Mouse (Mus musculus): ENCODE results near the gene Ptpn11. TPM values are rescaled to one million over a fixed set of nuclear protein-coding genes. Genes with fewer than 3 reads are reported as not detected.

Ptpn11 gene
- polyA plus RNA-seq, 1 experiment from 2014 or later = 21.5 TPM

DNA sequence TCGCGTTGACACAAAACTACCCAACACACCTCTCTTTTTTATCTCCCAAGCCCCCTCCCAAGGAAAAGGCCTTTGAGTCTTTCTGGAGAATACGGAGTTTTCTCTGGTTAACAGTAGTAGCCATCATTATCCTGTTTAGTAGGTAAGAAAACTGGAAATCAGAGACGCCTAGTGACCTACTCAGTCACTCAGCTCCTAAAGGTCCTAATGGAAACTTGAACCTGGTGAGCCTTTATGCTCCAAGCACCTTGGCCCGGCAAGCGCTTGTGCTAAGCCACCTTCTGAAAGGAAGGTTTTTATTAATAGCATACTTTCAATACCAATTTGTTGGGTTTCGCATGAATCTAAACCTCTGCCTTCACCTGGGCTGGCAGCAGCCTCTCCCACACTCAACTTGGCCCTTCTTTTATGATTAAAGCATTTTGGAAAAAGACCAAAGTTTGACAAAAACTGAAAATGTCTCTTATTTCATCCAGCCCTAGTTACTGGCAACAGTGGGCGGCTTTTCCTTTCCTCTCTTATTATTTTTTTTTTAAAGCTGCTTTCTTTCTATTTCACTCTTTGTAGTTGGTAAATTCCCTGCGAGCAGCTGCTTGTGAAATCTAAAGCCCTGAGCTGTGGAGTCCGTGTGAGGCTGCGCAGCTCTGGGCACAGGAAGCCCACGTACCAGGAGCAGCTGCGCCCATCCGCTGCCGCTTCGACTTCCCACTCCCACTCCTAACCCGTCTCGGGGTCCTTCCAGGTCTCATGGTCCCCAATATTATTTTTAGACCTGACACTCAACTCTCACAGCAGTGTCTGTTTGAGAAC lies 79.9 kb downstream of the Ptpn11 start:
- 88% methylated on average over 18 of the region's 18 CpGs for WGBS
- H3K27ac ChIP-seq (ENCODE audit: low read depth, low read length) = no peak overlapping the region
- no peak overlapping the region for H3K9ac ChIP-seq (ENCODE audit: low read depth, low read length)
- H3K27me3 ChIP-seq (replicated peaks; ENCODE audit: control insufficient read depth, insufficient read depth, low read length) = no peaks in the 10 kb centered on the region
- H3K4me2 ChIP-seq = no peak overlapping the region
- ATAC-seq (replicated peaks; ENCODE audit: low FRiP score) (no peak), DNase-seq (ENCODE audit: low spot score) (no peak)
- no peaks in the 10 kb centered on the region for H3K36me3 ChIP-seq (ENCODE audit: control insufficient read depth, insufficient read depth, low read length)
- H3K4me3 ChIP-seq (ENCODE audit: low read depth, low read length) = no peak overlapping the region
- H3K9me3 ChIP-seq (ENCODE audit: control insufficient read depth, low read length) = no peaks in the 10 kb centered on the region
- no peaks in the 10 kb centered on the region for H3K4me1 ChIP-seq (replicated peaks; ENCODE audit: control insufficient read depth, insufficient read depth, low read length)

DNA sequence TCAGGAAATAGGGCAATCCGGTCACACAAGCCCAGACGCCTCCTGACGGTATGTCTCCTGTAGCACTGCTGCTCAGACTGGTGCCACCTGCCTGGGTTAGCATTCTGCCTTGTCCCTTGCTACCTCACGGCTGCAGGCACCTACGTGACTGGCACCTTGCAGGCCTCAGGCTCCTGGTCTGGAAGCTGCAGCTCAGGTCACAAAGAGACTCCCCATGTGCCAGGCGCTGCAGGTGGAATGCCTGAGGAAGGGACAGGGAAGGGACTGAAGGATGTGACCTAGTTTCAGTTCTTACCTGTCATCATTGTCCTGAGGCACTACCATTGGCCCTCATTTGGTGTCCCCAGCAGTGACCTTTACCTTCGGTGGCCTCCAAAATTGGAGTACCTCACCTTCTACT lies 82.0 kb downstream of the Ptpn11 start:
- Histone ChIP-seq H3K27ac (ENCODE audit: low read depth, low read length) (no peak overlapping the region), H3K4me3 (ENCODE audit: low read depth, low read length) (no peak overlapping the region), H3K27me3 (replicated peaks; ENCODE audit: control insufficient read depth, insufficient read depth, low read length) (no peaks in the 10 kb centered on the region), H3K4me1 (replicated peaks; ENCODE audit: control insufficient read depth, insufficient read depth, low read length) (no peaks in the 10 kb centered on the region), H3K9ac (ENCODE audit: low read depth, low read length) (no peak overlapping the region), H3K4me2 (no peak overlapping the region), H3K36me3 (ENCODE audit: control insufficient read depth, insufficient read depth, low read length) (no peaks in the 10 kb centered on the region), H3K9me3 (ENCODE audit: control insufficient read depth, low read length) (no peaks in the 10 kb centered on the region)
- DNase-seq (ENCODE audit: low spot score) = no peak
- ATAC-seq (replicated peaks; ENCODE audit: low FRiP score) = no peak
- WGBS = 81% methylated on average over 7 of the region's 7 CpGs

DNA sequence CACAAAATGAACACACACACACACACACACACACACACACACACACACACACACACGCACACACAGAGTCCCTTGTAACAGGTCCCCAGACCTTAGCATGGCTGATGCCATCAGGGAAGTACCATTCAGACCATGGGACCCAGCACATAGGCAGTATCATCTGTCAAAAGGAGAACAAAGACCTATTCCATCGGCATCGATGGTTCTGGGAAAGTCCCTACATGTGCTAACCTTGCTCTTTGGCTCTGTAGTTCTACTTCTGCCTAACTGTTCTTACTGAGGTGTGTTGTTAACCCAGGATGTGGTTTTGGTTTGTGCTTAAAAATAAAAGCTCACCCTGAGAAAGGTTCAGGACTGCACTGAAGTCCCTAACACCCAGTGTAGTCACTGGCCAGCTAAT lies 84.3 kb downstream of the Ptpn11 start:
- no peaks in the 10 kb centered on the region for H3K4me1 ChIP-seq (replicated peaks; ENCODE audit: control insufficient read depth, insufficient read depth, low read length)
- 69% methylated on average over 3 of the region's 3 CpGs for WGBS
- H3K9me3 ChIP-seq (ENCODE audit: control insufficient read depth, low read length) = no peaks in the 10 kb centered on the region
- DNase-seq (ENCODE audit: low spot score) (no peak), ATAC-seq (replicated peaks; ENCODE audit: low FRiP score) (no peak)
- H3K27me3 ChIP-seq (replicated peaks; ENCODE audit: control insufficient read depth, insufficient read depth, low read length) = no peaks in the 10 kb centered on the region
- no peak overlapping the region for H3K4me2 ChIP-seq
- no peak overlapping the region for H3K27ac ChIP-seq (ENCODE audit: low read depth, low read length)
- no peak overlapping the region for H3K4me3 ChIP-seq (ENCODE audit: low read depth, low read length)
- no peak overlapping the region for H3K9ac ChIP-seq (ENCODE audit: low read depth, low read length)
- no peaks in the 10 kb centered on the region for H3K36me3 ChIP-seq (ENCODE audit: control insufficient read depth, insufficient read depth, low read length)

DNA sequence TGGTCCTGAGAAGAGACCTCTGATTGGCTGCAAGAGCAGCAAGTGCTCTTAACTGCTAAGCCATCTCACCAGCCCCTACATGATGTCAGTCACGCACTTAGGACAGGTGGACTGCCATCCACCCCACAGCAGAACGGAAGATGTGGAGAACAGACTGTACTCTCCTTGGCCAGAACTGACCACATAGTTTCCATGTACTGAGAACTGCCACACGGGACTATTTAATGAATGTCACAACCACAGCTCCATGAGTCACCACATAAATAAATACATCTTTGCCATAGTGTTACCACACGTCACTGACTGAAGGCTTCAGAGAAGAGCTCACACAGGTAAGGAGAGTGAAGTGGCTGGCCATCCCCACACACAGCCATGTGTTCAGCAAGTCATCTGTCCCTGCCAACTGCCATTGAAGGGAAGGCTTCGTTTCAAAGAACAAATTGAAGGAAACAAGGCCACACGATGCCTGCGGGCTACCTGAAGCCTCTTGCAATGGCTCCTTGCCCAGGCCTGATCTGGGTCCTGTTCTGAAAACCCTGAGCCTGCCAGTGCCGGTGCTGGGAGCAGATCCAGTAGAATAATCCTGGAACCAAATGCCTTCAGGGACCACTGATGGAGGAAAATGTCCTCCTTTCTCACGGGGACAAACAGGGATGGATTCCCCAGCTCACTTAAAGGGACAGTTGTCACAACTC lies 90.2 kb downstream of the Ptpn11 start:
- Histone ChIP-seq H3K4me1 (replicated peaks; ENCODE audit: control insufficient read depth, insufficient read depth, low read length) (no peaks in the 10 kb centered on the region), H3K4me2 (no peak overlapping the region), H3K4me3 (ENCODE audit: low read depth, low read length) (no peak overlapping the region), H3K36me3 (ENCODE audit: control insufficient read depth, insufficient read depth, low read length) (no peaks in the 10 kb centered on the region), H3K27me3 (replicated peaks; ENCODE audit: control insufficient read depth, insufficient read depth, low read length) (no peaks in the 10 kb centered on the region), H3K9ac (ENCODE audit: low read depth, low read length) (no peak overlapping the region), H3K9me3 (ENCODE audit: control insufficient read depth, low read length) (no peaks in the 10 kb centered on the region), H3K27ac (ENCODE audit: low read depth, low read length) (no peak overlapping the region)
- DNase-seq (ENCODE audit: low spot score) (no peak), ATAC-seq (replicated peaks; ENCODE audit: low FRiP score) (no peak)
- WGBS = 76% methylated on average over 9 of the region's 9 CpGs

DNA sequence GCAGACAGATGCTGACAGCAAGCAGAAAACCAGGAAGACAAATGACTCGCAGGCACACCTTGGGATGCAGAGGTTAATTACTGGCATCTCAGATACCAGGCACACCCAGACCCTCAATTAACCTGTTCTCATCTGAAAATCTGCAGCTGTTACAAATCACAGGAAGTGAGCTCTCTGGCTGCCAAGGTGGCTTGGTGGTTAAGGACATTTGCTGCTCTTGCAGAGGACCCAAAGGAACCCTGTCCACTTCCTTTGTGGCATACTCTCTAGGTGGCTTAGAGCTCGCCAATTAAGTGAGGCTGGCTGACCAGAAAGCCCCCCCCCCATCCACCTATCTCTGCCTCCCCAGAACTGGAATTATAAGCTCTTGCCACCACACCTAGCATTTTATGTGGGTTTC lies 91.1 kb downstream of the Ptpn11 start:
- Histone ChIP-seq H3K4me2 (no peak overlapping the region), H3K9ac (ENCODE audit: low read depth, low read length) (no peak overlapping the region), H3K4me1 (replicated peaks; ENCODE audit: control insufficient read depth, insufficient read depth, low read length) (no peaks in the 10 kb centered on the region), H3K4me3 (ENCODE audit: low read depth, low read length) (no peak overlapping the region), H3K9me3 (ENCODE audit: control insufficient read depth, low read length) (no peaks in the 10 kb centered on the region), H3K27me3 (replicated peaks; ENCODE audit: control insufficient read depth, insufficient read depth, low read length) (no peaks in the 10 kb centered on the region), H3K27ac (ENCODE audit: low read depth, low read length) (no peak overlapping the region), H3K36me3 (ENCODE audit: control insufficient read depth, insufficient read depth, low read length) (no peaks in the 10 kb centered on the region)
- DNase-seq (ENCODE audit: low spot score) (no peak), ATAC-seq (replicated peaks; ENCODE audit: low FRiP score) (no peak)
- WGBS = 32% methylated on average over 2 of the region's 2 CpGs

DNA sequence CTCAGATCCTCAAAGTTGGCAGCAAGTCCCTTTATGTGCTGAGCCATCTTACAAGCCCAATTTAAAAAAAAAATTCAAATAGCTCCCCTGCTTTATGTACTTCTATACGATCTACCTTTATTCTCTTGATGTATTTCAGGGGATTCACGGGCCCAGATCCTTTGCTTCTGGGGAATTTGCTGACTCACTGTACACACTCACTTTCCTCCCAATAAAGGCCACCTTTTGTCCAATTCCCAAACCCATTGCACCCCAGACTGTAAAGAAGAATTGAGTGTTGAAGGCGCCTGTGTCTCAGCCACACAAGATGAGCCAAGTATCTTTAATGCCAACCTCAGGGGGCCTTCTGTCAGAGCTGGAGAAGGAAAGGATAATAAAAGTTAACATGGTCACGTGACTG lies 93.2 kb downstream of the Ptpn11 start:
- no peak overlapping the region for H3K4me3 ChIP-seq (ENCODE audit: low read depth, low read length)
- no peaks in the 10 kb centered on the region for H3K36me3 ChIP-seq (ENCODE audit: control insufficient read depth, insufficient read depth, low read length)
- ATAC-seq (replicated peaks; ENCODE audit: low FRiP score) (no peak), DNase-seq (ENCODE audit: low spot score) (no peak)
- no peak overlapping the region for H3K9ac ChIP-seq (ENCODE audit: low read depth, low read length)
- H3K4me2 ChIP-seq = no peak overlapping the region
- H3K9me3 ChIP-seq (ENCODE audit: control insufficient read depth, low read length) = no peaks in the 10 kb centered on the region
- WGBS = 76% methylated on average over 4 of the region's 4 CpGs
- H3K27ac ChIP-seq (ENCODE audit: low read depth, low read length) = no peak overlapping the region
- H3K4me1 ChIP-seq (replicated peaks; ENCODE audit: control insufficient read depth, insufficient read depth, low read length) = no peaks in the 10 kb centered on the region
- H3K27me3 ChIP-seq (replicated peaks; ENCODE audit: control insufficient read depth, insufficient read depth, low read length) = no peaks in the 10 kb centered on the region

DNA sequence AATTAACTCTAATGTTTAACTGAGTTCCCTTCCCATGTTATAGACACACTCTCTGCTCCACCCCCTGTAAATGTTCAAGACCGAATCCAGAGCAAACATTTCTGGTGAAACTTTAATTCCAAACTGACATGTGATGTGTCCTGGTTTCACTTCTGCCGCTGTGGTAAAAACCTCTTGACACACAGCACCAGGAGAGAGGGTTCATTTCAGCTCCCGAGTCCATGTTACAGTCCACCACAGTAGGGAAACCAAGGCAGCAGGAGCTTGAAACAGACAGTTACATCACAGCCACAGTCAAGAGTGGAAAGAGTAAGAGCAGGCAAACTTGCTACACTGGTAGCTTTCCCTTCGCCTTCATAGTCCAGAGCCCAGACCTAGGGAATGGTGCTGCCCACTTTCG lies 94.5 kb downstream of the Ptpn11 start:
- Histone ChIP-seq H3K4me2 (no peak overlapping the region), H3K9ac (ENCODE audit: low read depth, low read length) (no peak overlapping the region), H3K4me1 (replicated peaks; ENCODE audit: control insufficient read depth, insufficient read depth, low read length) (no peaks in the 10 kb centered on the region), H3K9me3 (ENCODE audit: control insufficient read depth, low read length) (no peaks in the 10 kb centered on the region), H3K27me3 (replicated peaks; ENCODE audit: control insufficient read depth, insufficient read depth, low read length) (no peaks in the 10 kb centered on the region), H3K36me3 (ENCODE audit: control insufficient read depth, insufficient read depth, low read length) (no peaks in the 10 kb centered on the region), H3K4me3 (ENCODE audit: low read depth, low read length) (no peak overlapping the region), H3K27ac (ENCODE audit: low read depth, low read length) (no peak overlapping the region)
- DNase-seq (ENCODE audit: low spot score) = no peak
- no peak for ATAC-seq (replicated peaks; ENCODE audit: low FRiP score)
- 87% methylated on average over 5 of the region's 5 CpGs for WGBS

DNA sequence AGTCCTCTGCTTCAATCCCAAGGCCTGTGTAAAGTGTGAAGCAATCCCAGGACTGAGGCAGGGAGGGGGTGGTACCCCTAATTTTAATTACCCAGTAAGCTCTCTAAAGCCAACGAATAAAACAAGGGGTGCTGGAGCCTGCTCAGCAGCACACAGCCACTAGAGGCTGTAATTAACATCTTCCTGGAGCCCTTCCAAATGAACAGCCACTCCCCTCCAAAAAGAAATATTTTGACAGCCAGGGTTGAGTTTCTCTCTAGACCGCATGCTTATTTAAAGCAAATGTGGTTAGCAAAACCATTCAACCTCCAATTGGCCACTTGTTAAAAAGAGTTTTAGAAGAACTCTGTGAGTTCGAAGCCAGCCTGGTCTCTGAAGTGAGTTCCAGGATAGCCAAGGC lies 97.9 kb downstream of the Ptpn11 start:
- no peak overlapping the region for H3K27ac ChIP-seq (ENCODE audit: low read depth, low read length)
- no peak overlapping the region for H3K4me2 ChIP-seq
- no peaks in the 10 kb centered on the region for H3K4me1 ChIP-seq (replicated peaks; ENCODE audit: control insufficient read depth, insufficient read depth, low read length)
- no peak overlapping the region for H3K9ac ChIP-seq (ENCODE audit: low read depth, low read length)
- 69% methylated on average over 3 of the region's 3 CpGs for WGBS
- no peak overlapping the region for H3K4me3 ChIP-seq (ENCODE audit: low read depth, low read length)
- no peaks in the 10 kb centered on the region for H3K27me3 ChIP-seq (replicated peaks; ENCODE audit: control insufficient read depth, insufficient read depth, low read length)
- H3K36me3 ChIP-seq (ENCODE audit: control insufficient read depth, insufficient read depth, low read length) = no peaks in the 10 kb centered on the region
- ATAC-seq (replicated peaks; ENCODE audit: low FRiP score) = no peak
- DNase-seq (ENCODE audit: low spot score) = no peak
- H3K9me3 ChIP-seq (ENCODE audit: control insufficient read depth, low read length) = no peaks in the 10 kb centered on the region

DNA sequence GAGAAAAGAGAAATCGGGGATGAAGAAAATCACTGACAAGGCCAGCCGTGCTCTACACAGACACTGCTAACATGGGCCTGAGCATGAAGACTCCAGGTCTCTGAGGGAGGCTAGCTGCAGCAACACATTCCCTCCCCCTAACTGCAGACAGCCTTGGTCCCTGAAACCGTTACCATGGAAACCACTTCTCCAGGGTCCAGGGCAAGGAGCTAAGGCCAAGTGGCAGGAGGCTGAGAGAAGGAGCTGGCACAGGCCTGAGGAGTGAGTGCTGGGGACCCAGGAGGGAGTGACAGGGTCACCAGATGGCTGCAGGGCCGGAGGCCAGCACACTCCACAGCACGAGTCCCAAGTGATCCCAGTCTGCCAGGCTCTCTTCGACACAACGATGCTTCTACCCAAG lies 101.5 kb downstream of the Ptpn11 start:
- Histone ChIP-seq H3K9me3 (ENCODE audit: control insufficient read depth, low read length) (no peaks in the 10 kb centered on the region), H3K4me1 (replicated peaks; ENCODE audit: control insufficient read depth, insufficient read depth, low read length) (no peaks in the 10 kb centered on the region), H3K36me3 (ENCODE audit: control insufficient read depth, insufficient read depth, low read length) (no peaks in the 10 kb centered on the region), H3K9ac (ENCODE audit: low read depth, low read length) (no peak overlapping the region), H3K4me3 (ENCODE audit: low read depth, low read length) (no peak overlapping the region), H3K4me2 (no peak overlapping the region), H3K27ac (ENCODE audit: low read depth, low read length) (no peak overlapping the region), H3K27me3 (replicated peaks; ENCODE audit: control insufficient read depth, insufficient read depth, low read length) (no peaks in the 10 kb centered on the region)
- ATAC-seq (replicated peaks; ENCODE audit: low FRiP score) = no peak
- 75% methylated on average over 7 of the region's 7 CpGs for WGBS
- DNase-seq (ENCODE audit: low spot score) = no peak

Measured in liver, embryonic 11.5 days (tissue).